Mouse (Mus musculus): ENCODE data around the gene Sh3gl3.

GRCm38 (mm10) chr7:82203111-82203510 lies 29.5 kb downstream of the Sh3gl3 start:
- TF ChIP-seq CTCF (IDR thresholded peaks at IDR 0.05; ENCODE audit: low read depth, low read length) (no peak), GATA1 (IDR thresholded peaks at IDR 0.05; ENCODE audit: borderline replicate concordance, low read length) (no peak), POLR2AphosphoS5 (IDR thresholded peaks at IDR 0.05; ENCODE audit: insufficient replicate concordance, low read depth, low read length) (no peak), GATA2 (IDR thresholded peaks at IDR 0.05; ENCODE audit: borderline replicate concordance, low read depth, low read length) (no peak)
